Mouse (Mus musculus): ENCODE results near the gene Ssmem1.

- TF ChIP-seq CTCF (IDR thresholded peaks at IDR 0.05) (no peak), POLR2A (IDR thresholded peaks at IDR 0.05; ENCODE audit: insufficient read depth, low read depth, low read length) (no peak), EP300 (IDR thresholded peaks at IDR 0.05; ENCODE audit: insufficient read depth, low read depth, low read length) (no peak)
Observed at GRCm38 (mm10) chr6:30543851-30544250, 34.2 kb downstream of the Ssmem1 start.
